Mouse (Mus musculus): ENCODE measurements around the gene Clcn7. TPM values are rescaled to one million over a fixed set of nuclear protein-coding genes. Genes with fewer than 3 reads are reported as not detected.

Clcn7 gene
- total RNA-seq, 2 experiments from 2014 or later, result 26.2 to 31.3 TPM

DNA sequence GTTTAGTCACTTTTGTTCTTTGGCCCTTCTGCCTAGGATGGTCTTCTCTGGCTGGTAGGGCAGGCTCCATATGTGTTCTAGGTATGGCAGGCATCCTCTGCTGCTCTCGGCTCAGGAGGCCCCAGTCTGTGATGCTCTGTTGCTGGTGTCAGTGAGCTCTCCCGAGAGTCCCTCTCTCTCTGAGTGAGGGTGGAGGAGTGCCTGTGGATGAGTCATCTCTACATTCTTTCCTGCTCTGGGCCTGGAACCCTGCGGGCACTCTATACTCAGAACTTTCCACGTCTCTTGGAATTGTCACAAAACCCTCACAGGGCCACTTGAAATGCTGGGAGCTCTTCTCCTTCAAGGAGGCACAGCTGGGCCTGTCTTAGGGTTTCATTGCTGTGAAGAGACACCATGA, 78.5 kb downstream of the Clcn7 start:
- no peak for DNase-seq

Other genes with a start within 250 kb of the Clcn7 start
- 10 to 100 TPM; 20.0 to 21.3 TPM for gene Nubp2, start 247.0 kb upstream of the Clcn7 start, total RNA-seq (2021)
- gene Spsb3, start 246.7 kb upstream of the Clcn7 start, total RNA-seq (2021), result 10 to 100 TPM; 28.1 to 34.0 TPM
- 10 to 100 TPM; 18.4 to 22.3 TPM for gene Eme2, start 238.3 kb upstream of the Clcn7 start, total RNA-seq (2021)
- gene Mrps34, start 238.3 kb upstream of the Clcn7 start, total RNA-seq (2021), result 100 to 1,000 TPM in 1 of 2 experiments, 10 to 100 TPM in 1; 99.9 to 125 TPM
- 10 to 100 TPM; 33.8 to 36.0 TPM for gene Nme3, start 236.9 kb upstream of the Clcn7 start, total RNA-seq (2021)
- gene Mapk8ip3, start 196.4 kb upstream of the Clcn7 start, total RNA-seq (2021), result 10 to 100 TPM; 55.9 to 64.8 TPM
- gene Jpt2, start 172.7 kb upstream of the Clcn7 start, total RNA-seq (2021), result 10 to 100 TPM in 1 of 2 experiments, 1 to 10 TPM in 1; 8.9 to 11.2 TPM
- 10 to 100 TPM in 1 of 2 experiments, 1 to 10 TPM in 1; 9.5 to 10.7 TPM for gene Cramp1l, start 117.6 kb upstream of the Clcn7 start, total RNA-seq (2021)
- 1 to 10 TPM; 3.5 to 5.5 TPM for gene Ift140, start 117.3 kb upstream of the Clcn7 start, total RNA-seq (2021)
- 10 to 100 TPM; 41.5 to 48.0 TPM for gene Tmem204, start 49.8 kb upstream of the Clcn7 start, total RNA-seq (2021)
- 10 to 100 TPM; 11.1 to 14.5 TPM for gene Telo2, start 17.4 kb upstream of the Clcn7 start, total RNA-seq (2021)
- gene Ptx4, start 12.6 kb upstream of the Clcn7 start, total RNA-seq (2021), result 1 to 10 TPM; 2.5 to 3.0 TPM
- not detected for gene Ccdc154, start 29.1 kb downstream of the Clcn7 start, total RNA-seq (2021)
- not detected for gene Gm38655, start 42.1 kb downstream of the Clcn7 start, total RNA-seq (2021)
- gene BC003965, start 51.2 kb downstream of the Clcn7 start, total RNA-seq (2021), result 10 to 100 TPM; 21.3 to 24.1 TPM
- 1 to 10 TPM; 7.0 to 8.7 TPM for gene Unkl, start 55.0 kb downstream of the Clcn7 start, total RNA-seq (2021)
- 10 to 100 TPM; 14.8 to 15.9 TPM for gene Gnptg, start 106.7 kb downstream of the Clcn7 start, total RNA-seq (2021)
- 1 to 10 TPM; 7.7 to 9.5 TPM for gene Tsr3, start 106.8 kb downstream of the Clcn7 start, total RNA-seq (2021)
- 1 to 10 TPM in 1 of 2 experiments, under 1 TPM in 1; 0.62 to 1.3 TPM for gene Baiap3, start 123.0 kb downstream of the Clcn7 start, total RNA-seq (2021)
- 100 to 1,000 TPM in 1 of 2 experiments, 10 to 100 TPM in 1; 90.7 to 105 TPM for gene Ube2i, start 141.2 kb downstream of the Clcn7 start, total RNA-seq (2021)
- gene Prss34, start 165.0 kb downstream of the Clcn7 start, total RNA-seq (2021), result under 1 TPM; 0.46 to 0.50 TPM
- gene Prss28, start 175.3 kb downstream of the Clcn7 start, total RNA-seq (2021), result not detected
- not detected for gene Prss29, start 185.3 kb downstream of the Clcn7 start, total RNA-seq (2021)
- under 1 TPM; 0.37 to 0.62 TPM for gene Tpsab1, start 212.2 kb downstream of the Clcn7 start, total RNA-seq (2021)
- 1 to 10 TPM; 2.0 to 2.6 TPM for gene Tpsb2, start 232.9 kb downstream of the Clcn7 start, total RNA-seq (2021)
- not detected for gene Tpsg1, start 235.9 kb downstream of the Clcn7 start, total RNA-seq (2021)